Mouse (Mus musculus) embryo, embryonic 9.5 days (tissue): ENCODE results near the gene Dvl3.

Source experiments
- DNase-seq: peaks from one replicate; pipeline ENCODE4 v3.0.0-alpha.2; 2017; ENCODE audit errors: extremely low spot score

The Dvl3 gene

DNA sequence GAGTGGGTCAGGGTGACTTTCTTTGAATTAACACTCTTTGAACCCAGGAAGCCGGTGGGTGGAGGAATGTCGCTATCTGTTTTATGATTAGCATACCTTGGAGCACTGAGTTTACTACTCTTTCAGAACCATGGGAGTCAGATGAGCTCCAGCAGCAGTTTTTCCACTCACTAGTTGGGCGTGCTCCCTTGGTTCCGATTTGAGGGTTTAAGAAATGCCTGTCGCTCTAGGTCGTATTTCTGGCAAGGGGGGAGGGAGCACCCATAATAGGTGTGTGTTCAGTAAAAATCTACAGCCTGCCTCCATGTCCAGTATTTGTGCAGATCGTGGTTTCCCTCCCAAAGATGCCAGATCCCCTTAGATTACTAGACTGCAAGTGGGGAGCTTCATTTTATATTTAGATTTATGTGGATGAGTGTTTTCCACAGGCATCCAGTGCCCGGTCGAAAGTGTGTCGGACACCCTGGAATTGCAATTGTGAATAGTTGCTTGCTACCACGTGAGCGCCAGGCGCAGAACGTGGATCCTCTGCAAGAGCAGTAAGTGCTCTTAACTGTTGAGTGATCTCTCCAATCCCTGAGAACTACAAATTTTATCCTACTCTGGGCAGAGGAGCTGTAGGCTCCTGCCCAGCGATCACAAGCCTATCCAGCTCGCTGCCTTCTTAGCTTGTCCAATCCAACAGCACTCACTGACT lies 18.7 kb upstream of the Dvl3 start:
- DNase-seq, result no peak

DNA sequence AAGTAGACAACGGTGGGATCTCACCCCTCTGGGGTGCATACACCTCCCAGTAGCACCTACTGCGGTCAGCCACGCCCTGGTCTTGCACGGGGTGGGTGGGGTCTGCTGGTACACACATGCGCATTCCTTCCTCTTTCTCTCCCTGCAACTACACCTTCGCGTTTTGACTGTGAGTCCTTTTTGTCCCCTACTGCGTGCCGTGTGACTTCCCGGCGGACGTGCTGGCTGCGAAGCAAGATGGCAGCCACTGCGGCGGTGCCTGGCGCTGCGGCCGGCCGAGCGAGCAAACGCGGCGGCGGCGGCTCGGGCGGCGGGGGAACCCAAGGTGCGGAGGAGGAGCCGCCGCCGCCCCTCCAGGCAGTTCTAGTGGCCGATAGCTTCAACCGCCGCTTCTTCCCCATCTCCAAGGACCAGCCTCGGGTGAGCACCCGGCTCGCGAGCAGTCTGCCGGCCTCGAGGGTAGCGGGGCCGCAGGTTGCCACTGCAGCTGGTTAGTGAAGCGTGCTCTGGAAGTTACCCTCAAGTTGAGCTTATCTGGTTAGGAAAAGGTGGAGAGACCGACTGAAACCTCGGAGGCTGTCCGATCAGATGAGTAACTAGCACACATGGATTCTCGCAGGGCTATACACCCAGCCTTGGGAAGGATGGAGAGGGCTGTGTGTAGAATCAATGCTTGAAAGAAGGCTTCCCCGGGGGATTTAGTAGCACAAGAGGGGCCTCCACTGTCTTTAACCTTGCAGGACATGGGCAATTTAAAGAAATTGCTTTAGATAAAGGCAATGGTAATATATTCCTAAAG lies 17.9 kb upstream of the Dvl3 start, which contains the start of gene Eif2b5:
Gene Eif2b5, plus strand, starts transcription at position 141 of the 799 bp plus-strand sequence.
- DNase-seq, result peak; percentile 93

DNA sequence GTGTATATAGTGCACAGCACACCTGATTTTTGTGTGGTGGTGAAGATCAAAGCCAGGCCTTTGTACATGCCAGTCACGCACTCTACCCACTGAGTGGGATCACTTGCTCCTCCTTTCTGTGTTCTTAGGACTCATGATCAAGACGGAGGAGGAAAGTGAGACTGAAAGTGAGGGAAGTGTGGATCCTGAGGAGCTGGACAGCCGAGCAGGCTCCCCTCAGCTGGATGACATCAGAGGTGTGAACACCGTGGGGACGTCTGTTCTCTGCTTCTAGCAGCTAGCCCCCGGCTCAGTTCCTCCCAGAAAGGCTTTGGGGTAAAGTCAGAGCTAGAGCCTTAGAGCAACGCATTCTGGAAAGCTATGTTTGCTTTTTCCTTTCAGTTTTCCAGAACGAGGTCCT lies 10.8 kb upstream of the Dvl3 start:
- no peak for DNase-seq

DNA sequence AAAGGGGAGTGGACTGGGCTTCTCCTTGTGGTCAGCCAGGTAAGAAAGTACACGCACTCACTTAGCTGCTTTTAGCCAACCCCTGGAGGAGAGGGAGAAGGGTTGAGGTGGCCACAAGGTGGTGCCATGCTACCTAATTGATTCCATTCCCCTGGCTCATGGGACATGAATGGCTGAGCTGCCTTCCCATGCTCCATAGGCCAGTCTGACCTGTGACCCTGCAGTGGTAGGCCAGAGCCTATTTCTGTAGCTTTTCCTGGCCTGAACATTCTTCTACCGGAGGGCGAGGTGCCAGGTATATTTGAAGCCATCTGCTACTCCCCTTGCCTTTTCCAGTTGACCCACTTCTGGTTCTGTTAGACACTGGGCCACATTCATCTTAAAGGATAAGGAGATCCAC lies 7.4 kb upstream of the Dvl3 start:
- DNase-seq, result peak; percentile 29

DNA sequence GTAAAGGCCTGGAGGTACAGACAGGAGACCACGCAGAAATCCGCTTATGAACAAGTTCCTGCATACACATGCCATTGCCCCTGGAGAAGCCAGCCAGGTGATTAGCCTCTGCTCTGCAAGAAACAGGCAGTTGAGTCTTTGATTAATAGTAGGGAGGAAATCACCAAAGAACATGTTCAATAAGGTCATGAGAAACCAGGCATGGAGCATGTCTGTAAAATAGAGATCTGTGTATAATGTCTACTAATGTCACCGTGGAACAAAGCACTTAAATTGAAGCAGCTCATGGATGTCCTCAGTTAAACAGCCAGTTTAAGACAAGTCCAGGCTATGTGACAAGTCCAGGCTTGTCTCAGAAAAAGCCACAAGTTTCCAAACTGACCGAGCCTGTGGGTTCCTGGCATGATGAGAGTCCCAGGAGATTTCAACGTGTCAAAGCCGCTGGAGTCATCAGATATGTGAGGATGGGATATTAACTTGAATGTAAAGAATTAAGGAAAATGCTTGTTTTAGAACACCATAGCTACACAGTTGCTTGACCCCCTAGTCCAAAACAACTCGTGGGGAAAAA lies 5.4 kb upstream of the Dvl3 start:
- DNase-seq, result no peak

DNA sequence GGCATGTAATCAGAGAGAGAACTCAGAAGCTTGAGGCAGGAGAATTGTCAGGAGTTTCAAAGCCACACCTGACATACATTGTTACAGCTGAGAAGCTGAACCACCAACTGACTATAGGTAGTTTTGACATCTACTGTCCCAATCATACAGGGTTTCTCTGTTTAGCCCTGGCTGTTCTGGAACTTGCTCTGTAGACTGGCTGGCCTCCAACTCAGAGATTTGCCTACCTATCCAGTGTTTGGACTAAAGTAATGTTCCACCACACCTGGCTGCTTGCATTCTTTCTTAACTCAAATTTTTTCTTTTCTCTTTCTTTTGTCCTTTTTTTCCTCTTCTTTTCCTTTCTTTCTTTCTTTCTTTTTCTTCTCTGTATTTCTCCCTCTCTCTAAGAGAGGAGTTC lies 750 bp upstream of the Dvl3 start:
- no peak for DNase-seq

DNA sequence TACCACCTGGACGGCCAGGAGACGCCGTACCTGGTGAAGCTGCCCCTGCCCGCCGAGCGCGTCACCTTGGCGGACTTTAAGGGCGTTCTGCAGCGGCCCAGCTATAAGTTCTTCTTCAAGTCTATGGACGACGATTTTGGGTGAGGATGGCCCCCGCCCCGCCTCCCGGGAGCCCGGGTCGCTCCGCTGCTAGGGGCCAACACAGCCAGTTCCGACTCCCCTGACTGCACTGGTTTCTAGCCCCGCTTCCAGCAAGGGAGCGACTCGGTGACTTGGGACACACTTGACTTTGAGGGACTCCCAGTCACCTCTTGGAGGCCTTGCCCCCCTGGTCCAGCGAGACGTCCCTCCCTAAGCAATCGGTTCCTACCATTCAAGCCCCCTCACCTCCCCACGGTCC lies 434 bp downstream of the Dvl3 start:
- no peak for DNase-seq

DNA sequence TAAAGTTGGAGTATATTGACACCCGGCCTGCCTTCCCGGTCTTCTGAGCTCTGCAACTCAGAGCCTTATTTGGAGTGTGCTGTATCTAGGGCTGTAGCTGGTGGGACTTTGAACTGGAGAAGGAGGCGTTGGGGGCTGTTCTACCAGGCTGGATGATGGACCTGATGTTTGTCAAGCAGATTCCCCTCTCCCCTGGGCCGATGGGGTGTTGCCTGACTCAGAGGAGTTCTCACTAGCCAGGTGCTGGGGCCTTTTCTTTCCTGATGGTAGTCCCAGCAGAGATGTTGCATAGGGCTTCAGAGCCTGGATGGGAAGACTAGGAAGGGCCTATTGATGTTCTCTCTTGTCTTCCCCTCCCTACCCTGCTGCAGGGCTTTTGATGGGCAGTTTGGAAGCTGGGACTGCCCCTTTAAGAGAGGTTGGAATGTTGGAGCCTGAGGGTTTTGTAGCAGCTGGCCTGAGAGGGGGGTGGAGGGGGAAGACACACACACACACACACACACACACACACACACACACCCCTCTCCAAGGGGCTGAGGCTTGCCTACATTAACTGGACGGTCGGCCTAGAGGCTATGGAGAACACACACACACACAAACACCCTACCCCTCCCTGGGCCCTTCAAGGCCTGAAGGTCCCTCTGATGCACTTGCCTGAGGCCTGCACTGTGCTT lies 1.1 kb downstream of the Dvl3 start:
- DNase-seq, result peak; percentile 72

DNA sequence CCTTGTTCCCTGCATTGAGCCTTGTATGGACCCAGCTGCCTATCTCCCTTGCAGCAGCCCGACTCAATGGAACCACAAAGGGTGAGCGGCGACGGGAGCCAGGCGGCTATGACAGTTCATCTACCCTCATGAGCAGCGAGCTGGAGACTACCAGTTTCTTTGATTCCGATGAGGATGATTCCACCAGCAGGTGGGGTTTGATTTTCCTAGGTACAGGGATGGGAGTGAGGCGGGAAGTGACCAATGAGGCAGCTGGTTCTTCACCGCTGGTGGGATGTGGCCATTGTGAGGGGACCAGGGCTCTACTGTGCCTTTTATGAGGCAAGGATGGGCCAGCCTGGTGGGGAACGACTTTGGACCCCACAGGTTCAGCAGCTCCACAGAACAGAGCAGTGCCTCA lies 7.1 kb downstream of the Dvl3 start:
- no peak for DNase-seq

DNA sequence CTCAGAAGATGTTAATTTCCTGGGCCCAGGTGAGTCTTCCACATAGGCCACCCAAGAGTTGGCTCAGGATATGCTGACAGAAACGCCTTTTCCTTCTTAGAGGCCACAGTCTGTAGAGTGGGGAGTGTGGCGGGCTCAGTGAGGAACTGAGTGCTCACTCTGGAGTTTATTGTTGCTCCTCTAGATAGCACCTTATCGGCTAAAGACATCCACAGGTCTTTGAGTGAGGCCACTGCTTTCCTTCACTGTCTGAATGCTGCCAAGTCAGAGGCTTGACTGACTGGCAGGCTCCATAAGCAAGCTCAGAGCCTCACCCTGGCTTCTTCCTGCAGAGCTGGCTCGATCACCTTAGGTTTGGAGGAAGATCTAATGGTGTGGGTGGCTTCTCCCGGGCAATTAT lies 12.0 kb downstream of the Dvl3 start:
- DNase-seq, result no peak

DNA sequence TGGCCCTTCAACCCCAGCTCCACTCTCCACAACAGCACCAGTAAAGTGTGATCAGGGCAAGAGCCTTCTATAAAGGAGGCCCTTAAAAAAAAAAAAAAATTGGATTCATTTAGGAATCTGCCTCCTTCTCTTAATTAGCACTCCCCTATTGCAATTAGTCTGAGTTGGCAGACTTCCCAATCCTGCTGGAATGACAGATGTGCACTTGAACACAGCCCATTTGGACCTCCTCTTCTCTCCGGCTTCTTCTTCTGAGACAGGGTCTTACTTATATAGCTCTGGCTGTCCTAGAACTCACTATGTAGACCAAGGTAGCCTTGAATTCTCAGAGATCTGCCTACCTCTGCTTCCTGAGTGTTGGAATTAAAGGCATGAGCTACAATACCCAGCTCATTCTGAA lies 12.6 kb downstream of the Dvl3 start:
- no peak for DNase-seq

DNA sequence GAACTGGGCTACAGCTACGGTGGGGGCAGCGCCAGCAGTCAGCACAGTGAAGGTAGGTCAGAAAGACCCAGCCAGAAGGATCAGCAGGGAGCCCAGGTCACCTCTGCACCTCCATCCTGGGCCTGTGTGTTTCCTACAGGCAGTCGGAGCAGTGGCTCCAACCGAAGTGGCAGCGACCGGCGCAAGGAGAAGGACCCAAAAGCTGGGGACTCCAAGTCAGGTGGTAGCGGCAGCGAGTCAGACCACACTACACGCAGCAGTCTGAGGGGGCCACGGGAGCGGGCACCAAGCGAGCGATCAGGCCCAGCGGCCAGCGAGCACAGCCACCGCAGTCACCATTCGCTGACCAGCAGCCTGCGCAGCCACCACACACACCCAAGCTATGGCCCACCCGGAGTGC lies 14.2 kb downstream of the Dvl3 start:
- no peak for DNase-seq

DNA sequence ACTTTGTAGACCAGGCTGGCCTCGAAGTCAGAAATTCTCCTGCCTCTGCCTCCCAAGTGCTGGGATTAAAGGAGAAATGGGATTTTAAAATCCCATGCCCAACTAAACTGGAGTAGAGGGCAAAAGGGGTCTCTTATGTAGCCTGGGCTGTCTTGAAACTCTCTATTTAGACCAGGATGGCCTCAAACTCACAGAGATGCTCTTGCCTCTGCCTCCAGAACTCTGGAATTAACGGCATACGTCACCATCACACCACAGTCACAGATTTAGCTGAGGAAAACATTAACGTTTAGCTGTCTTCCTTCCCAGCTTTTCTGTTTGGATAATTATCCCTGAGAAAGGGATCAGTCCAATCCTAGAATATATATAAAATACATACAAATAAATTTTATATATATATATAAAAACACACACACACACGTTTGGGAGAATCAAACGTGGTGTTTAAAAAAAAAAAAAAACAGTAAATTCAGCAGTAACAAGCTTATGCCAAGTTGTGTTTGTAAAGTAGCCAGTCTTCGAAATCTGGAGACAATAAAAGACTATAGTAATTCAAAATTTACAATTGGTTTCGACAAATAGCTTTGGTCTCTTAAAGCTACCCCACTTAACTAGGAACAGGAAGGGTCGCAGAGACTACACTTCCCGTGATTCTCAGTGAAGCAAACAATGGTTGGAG lies 18.0 kb downstream of the Dvl3 start:
- no peak for DNase-seq

DNA sequence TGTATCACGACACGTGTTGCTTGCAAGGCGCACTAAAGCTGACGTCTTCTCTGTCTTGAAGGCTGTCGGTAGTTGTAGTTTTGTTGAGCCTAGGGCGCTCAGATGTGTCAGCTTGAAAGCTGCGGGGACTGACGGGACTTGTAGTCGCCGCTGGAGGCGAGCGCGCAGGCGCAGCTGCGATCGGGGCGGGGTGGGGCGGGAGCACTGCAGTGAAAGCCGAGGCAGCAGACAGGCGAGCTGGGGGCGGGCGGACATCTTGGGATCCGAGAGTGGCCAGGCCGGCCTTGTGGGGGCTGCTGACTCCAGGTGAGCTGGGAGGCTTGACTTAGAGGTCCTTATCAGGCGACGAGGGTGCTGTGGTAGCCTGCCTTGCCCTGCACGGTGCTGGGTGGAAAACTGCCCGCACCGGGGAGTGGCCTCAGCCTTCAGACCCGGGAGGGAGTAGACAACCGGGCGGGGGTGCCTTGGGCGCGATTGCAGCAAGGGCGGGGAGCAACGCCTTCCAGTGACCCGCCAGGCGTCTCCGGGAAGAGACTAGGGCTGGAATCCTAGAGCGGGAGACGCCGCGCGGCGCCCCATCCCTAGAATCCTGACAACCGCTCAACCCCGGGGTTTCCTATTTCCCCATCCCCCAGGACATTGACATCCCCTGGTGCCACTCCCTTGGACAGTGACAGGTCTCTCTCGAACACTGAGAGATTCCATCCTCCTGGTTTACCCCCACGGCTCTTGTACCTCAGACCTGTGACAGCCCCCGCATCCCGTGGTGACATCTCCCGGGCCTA lies 18.7 kb downstream of the Dvl3 start, which contains the start of gene Ap2m1:
Gene Ap2m1, plus strand, starts transcription at position 183 of the 785 bp plus-strand sequence.
- peak; percentile 95 for DNase-seq

DNA sequence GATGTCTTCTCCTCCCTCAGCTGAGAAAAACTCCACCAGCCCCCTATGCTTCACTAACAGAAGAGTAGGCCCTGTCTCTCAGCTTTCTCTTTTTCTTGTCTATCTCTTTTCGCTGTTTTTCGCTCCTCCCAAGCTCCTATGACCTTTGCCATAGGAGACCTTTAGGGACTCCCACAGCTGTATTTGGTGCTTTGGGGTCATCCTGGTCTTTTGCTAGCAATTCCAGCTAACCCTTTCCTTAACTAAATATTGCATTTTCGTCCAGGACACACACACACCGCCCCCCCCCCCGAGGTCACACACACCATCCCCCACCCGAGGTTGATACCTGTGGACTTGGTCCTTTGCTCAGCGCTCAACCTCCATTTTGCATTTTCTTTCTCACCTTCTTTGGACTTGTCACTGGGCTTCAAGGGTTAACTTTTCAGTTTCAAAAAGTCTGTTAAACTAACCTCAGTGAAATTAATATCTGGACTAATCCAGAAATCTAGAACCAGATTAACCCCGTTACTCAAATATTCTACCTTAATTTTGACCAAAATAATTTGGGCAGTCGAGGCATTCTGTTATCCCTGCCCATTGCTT lies 19.4 kb downstream of the Dvl3 start:
- DNase-seq, result no peak

DNA sequence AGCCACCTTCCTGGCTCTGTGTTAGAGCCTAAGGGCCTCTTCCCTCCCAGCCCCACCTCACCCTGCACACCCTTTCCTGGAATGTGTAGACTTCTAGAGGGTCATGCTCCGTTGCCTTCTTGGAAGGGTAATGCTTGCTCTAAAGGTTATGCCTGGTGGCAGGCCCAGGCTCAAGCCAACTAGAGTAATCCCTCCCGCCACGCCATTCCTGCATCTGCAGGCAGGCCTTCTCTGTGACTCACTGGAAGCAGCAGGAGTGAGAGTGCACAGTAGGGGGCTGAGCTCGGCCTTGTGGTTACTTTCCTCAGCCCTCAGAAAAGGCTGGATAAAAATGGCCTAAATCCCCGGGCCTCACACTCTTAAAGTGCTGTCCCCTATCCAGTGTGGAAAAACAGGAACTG lies 20.3 kb downstream of the Dvl3 start:
- no peak for DNase-seq

DNA sequence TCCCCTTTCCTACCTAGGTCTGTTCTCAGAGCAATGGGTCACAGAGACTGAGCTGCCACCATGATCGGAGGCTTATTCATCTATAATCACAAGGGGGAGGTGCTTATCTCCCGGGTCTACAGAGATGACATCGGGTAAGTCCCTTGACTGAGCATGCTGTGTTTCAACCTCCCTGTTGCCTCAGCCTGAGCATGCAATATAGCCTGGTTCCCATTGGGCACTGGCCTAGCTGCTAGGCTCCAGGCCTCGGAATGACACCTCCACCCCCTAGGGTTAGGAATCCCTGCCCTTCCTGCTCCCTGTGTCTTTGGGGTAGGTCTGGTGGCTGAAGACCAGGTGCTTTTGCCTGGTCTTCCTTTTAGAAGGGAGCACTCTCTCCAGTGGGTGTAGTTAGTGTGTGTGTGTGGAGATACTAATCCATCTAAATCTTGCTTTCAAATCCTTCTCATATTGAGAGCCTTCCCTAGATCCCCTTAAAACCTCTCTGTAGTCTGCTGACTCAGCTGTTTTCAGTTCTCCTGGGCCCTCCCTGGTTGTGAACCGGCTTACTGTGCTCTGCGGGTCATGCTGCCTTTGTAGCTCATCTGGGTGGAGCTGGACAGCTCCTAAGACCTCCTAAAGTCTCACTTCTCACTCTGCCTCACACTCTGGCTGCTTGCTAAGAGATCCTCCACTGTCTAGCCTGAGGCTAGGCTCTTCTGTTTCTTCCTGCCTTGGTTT lies 21.0 kb downstream of the Dvl3 start:
- DNase-seq, result no peak

DNA sequence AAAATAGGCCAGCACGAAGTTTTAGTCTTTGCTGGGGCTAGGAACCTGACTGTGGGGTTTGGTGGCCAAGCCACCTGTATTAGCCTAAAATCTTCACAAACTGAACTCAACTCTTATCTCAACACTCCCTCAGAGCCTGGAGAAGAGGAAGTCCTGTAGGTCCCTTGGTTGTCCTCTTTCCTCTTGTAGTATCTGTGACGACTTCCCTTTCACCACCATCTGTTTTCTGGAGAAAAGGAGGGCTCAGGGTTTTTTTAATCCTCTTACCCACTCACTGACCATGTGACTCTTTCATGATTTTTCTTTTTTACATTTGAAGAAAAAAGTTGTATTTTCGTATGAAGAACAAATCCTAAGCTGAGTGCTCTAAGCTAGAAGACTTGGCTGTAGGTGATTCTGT lies 22.9 kb downstream of the Dvl3 start:
- DNase-seq, result no peak

DNA sequence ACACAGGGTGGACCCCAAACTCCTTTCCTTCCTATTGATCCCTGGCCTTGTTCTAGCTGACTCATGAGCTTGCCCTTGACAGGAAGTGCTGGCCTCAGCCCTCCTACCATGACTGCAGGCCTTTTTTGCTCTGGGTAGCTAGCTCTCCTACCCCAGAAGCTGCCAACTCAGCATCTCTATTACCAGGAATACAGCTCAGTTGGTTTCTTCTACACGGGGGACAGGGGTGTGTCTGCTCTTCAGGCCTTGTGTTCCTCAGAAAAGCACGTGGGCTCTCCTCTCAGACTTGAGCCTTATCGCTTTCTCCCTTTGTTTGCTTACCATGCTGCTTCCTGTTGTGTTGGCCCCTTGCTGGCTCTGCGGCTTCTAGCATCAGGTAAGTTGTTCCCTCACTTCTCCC lies 23.7 kb downstream of the Dvl3 start:
- no peak for DNase-seq

DNA sequence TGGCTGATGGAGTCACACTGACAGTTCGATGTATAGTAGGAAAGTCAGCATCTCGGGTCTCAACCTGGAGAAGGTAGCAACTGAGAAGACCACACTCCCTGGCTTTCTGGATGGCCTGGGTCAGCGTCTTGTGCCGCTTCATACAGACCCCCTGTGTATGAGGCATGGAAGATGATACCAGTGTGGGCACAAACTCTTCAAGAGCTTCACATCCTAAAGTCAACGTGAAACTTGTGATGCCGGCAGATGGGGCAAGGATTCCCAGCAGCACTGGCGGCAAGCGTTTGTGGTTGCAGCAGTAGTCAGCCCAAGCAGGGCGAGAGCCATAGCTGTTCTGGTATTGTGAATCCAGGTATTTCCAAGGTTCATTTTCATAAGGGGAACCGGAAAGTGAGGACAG lies 28.9 kb downstream of the Dvl3 start:
- no peak for DNase-seq
